Mouse (Mus musculus): Measurements from ENCODE around the gene Ostm1.

DNA sequence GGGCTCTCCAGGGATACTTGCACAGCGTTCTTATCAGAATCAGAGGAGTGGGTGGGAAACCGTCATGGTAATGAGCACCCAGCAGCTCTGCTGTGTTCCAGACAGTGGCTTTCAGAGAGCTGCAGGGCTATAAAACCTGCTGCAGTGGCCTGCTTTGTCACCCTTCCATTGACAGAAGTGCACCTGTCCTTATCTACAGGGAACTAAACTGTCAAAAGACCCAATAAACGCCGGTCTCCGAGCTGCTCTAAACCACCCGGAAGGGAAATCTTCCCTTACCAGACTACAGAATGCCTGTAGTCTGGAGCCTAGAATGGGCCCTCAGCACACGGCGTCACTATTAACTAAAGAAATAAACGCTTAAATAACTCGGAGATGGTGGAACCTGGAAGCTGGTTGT, 168.2 kb downstream of the Ostm1 start:
- TF ChIP-seq CTCF (IDR thresholded peaks at IDR 0.05; ENCODE audit: low read depth, low read length) (no peak), GATA1 (IDR thresholded peaks at IDR 0.05; ENCODE audit: borderline replicate concordance, low read length) (no peak)
